Mouse (Mus musculus) bone marrow macrophage, adult 2 months (primary cell): ENCODE data around the gene Isoc2a.

Experiments
- CTCF ChIP-seq: IDR thresholded peaks from 2 replicates; pipeline ENCODE4 v1.5.1; 2012; ENCODE audit warnings: low read depth, mild to moderate bottlenecking, low read length, moderate library complexity
- POLR2A ChIP-seq: IDR thresholded peaks from 2 replicates; pipeline ENCODE4 v1.6.1; 2012; ENCODE audit warnings: mild to moderate bottlenecking, low read depth, low read length, borderline replicate concordance

GRCm38 (mm10) chr7:4899649-4900522 is 22.9 kb downstream of the Isoc2a start:
- no peak for TF ChIP-seq CTCF
- TF ChIP-seq POLR2A: no peak
